Mouse (Mus musculus) liver, postnatal 0 days (tissue): Measurements from ENCODE around the gene Hoxd10.

ENCODE experiments used
- CTCF ChIP-seq: sonication (generic); IDR thresholded peaks from 2 replicates; pipeline ENCODE4 v1.5.1; 2016; ENCODE audit warnings: antibody characterized with exemption, low read depth
- EP300 ChIP-seq: IDR thresholded peaks from 2 replicates; pipeline ENCODE4 v1.6.1; 2016; ENCODE audit warnings: antibody characterized with exemption, low read depth, mild to moderate bottlenecking

DNA sequence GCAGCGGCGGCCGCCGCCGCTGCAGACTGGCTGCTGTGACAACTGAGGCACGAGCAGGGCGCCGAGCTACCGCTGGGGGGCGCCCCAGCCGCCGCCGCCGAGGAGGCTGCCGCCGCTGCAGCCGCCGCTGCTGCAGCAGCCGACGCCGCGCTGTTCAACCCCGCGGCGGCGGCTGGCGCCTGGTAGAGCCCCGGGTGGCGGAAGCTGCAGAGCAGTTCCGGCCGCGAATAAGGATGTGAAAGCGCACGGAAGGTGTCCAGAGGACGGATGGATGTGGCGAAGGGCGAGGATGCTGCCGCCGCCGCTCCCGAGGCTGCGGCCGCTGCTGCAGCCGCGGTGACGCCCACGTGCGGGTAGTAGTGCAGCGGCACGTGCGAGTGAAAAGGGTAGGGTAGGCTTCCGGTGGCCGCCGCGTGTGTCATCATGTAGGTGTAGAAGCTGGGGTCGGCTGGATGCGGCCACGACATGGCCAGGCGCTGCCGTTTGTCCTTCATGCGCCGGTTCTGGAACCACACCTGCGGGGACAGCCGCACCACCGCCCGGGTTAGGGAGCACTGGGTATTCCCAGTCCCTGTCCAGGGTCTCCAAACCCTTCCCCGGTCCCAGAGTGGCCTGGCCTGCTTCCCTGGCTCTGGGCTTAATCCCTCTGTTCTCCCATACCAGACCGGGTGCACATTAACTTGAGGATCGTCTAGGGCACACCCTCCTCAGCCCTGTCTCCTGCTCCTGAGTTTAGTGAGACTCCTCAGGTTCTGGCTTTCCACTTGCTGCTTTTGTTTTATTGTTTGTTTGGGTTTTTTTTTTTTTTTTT lies 35.7 kb upstream of the Hoxd10 start:
- TF ChIP-seq EP300, result no peak
- no peak for TF ChIP-seq CTCF
